Mouse (Mus musculus): ENCODE results near the gene Gpr83.
"Not testable (repeated sequence)": the region's sequence is repeated elsewhere in the genome, so short reads cannot be mapped to it uniquely, and the experiment has no call there.

Gpr83 gene

DNA sequence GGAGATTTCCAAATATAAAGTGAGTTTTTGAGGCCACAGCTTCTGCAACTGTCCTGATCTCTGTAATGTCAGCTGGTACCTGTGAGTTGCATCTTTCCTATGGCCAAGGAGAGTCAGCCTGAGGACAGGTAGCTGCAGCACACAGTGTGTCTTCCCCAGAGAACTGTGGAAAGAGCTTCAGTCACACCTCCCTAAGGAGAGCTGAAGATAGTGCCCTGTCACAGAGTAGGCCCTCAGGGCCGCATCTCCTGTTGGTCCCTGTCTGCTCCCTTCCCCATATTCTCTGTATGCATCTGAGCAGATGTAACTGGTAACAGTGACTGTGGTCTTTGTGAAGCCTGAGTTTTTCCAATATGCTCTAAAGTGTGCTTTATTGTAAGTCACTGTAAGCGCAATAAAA lies 10.4 kb downstream of the Gpr83 start:
- no peak for DNase-seq

GRCm38 (mm10) chr9:14870802-14871201 lies 10.8 kb downstream of the Gpr83 start:
- DNase-seq: no peak

GRCm38 (mm10) chr9:14871536-14871935 lies 11.5 kb downstream of the Gpr83 start:
- no peak for DNase-seq

GRCm38 (mm10) chr9:14872181-14872930 lies 12.3 kb downstream of the Gpr83 start:
- DNase-seq: no peak

- DNase-seq: no peak
These were observed 15.9 kb downstream of the Gpr83 start for GRCm38 (mm10) chr9:14875743-14876507.

DNA sequence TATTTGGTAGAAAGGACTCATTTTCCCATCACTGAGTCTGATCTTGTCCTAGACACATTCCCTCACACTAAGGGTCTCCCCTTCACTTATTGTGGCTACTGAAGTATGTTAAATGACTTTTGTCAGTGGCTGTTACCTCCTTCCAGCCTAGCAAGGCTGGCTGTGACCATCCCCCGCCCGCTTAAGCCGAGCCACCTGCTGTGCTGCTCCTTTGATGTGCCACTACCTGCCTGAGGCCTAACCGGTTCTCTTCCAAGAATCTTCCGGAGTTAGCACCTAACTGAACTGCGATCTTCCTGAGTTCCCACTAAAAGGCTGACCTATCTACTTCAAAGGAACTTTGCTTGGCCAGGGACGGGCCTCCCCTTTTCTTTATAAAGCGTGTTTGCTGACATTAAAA lies 16.6 kb downstream of the Gpr83 start:
- not testable (repeated sequence) for DNase-seq

- DNase-seq: no peak
These were observed 24.6 kb downstream of the Gpr83 start for GRCm38 (mm10) chr9:14884641-14885040.

DNA sequence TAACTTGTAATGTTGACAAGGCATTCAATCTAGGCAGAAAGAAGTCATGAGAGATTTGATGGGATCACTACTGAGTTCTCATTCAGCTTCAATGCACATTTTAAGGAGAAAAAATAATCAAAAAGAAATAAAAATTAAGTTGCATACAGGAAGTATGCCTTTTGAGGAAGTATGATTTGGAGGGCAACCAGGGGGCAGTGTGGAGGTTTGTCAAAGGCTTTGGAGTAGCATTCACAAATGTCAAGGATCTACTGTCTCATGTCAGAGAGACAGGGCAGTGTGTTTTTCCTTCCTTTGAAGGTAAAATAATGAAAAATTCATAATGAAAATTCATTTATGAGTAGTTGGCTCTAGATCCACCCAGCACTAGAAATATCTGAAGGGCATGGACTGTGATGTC lies 25.1 kb downstream of the Gpr83 start:
- no peak for DNase-seq

DNA sequence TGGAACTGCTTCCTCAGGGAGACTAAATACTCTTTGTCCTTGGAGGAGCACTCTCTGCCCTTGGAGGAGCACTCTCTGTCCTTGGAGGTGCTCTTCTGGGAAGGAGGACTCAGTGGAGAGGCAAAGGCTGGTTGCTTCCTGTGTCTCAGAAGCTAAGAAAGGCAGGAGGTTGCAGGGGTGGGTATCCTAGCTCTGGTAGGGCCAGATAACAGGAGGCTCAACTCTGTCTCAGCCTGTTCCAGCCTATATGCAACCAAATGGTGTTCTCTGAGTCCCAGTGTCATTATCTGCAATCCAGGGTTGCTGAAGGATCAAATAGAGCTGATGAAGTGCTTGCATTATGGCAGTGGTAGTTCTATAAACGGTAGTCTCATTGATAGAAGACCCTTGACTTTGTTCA lies 25.9 kb downstream of the Gpr83 start:
- no peak for DNase-seq

- no peak for DNase-seq
These were observed 27.9 kb downstream of the Gpr83 start for GRCm38 (mm10) chr9:14887787-14888382.

DNA sequence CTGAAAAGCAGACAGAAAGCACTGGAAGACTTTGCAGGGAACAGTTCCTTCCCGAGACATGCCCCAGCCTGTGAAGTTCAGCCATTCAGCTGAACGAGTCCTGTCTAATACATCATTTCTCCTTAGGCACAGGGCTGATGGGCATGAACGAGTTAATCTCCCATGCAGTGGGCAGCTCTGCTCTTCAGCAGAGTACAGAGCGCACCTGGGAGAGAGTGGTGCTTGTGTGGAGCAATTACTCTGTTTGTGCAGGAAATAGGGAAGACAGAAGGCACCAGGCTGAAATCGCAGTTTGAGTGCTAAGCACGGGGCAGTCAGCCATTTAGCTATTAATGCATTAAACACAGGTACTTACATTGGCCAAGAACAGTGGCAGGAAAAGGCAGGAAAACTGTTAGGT lies 28.7 kb downstream of the Gpr83 start:
- no peak for DNase-seq

- DNase-seq: no peak
These were observed 30.7 kb downstream of the Gpr83 start for GRCm38 (mm10) chr9:14890699-14891098.

DNA sequence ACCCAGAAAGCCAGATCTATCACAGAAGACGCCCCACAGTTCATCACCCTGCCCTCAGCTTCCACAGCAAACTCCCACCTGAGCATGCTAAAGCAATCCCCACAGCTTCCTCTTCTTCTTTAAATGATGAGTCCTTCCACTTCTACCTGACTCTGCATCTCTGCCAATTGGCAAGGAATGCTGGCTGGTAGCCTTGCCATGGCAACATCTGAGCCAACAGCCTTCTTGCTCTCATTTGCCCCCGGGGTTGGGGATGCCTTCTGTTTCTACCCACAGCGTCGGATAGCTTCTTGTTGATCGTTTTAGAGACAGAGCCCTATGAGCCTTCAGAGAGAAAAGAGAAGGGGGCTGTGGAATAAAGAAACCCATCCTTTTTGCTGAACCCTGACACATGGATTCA lies 31.9 kb downstream of the Gpr83 start:
- no peak for DNase-seq

DNA sequence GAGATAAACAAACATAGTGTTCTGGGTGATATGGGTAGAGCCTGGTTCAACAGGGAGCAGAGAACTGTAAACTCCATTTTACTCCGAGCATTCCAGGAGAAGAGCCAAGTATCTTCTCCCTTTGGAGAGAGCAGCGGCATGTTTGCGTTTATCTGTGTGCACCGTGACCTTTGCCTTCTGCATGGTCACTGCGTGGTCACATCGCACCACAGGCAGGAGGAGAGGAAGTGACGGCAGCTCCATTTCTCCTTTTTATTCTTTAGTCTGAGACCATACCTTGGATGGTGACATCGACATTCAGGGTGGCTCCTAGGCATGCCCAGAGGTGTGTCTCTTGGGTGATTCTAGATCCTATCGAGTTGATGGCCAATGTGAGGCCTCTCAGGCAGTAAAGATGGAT lies 33.4 kb downstream of the Gpr83 start:
- no peak for DNase-seq

GRCm38 (mm10) chr9:14894628-14895027 lies 34.6 kb downstream of the Gpr83 start:
- no peak for DNase-seq

DNA sequence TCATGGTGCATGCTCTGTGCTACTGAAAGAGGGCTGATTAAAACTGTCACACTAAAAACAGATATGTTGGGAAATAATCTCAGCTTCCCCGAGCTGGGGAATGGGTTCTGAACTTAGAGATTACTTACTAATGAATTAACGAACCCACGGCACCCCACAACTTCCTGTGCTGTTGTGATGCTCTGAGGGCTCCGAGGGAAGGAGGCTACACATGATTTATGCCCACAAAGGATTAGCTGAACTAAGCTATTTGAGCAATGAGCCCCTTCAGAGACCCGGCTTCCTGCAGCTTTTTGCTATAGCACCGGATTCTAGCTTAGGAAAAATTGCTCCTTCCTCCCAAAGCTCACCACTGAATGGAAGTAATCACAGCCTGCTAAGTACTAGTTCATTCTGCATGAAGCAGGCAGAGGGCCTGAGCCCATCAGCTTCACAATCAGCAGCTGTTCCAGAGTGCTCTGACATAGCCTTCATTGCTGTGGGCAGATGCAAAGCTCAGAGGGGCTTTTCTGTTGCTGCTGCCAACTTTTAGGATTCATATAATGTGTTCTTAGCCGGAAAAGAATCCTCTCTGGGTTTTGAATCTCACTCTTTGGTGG lies 35.3 kb downstream of the Gpr83 start:
- DNase-seq: no peak

DNA sequence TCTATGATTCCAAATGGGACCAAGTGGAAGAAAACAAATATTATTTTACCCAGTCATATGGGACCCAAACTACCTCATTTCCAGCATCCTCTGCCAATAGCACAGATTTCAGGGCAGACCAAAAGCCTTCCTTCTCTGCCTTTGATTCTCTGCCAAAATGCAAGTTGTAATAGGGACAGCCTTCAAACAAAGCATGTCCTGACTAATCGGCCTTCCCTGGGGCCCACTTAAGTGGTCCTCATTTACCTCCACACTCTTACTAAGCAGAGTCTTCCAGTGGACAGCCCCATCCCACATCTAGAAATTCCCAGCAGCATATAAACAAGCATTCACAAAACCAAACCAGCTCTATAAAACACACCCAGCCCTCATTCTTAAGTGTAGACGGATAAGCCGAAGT lies 37.1 kb downstream of the Gpr83 start:
- DNase-seq: no peak

DNA sequence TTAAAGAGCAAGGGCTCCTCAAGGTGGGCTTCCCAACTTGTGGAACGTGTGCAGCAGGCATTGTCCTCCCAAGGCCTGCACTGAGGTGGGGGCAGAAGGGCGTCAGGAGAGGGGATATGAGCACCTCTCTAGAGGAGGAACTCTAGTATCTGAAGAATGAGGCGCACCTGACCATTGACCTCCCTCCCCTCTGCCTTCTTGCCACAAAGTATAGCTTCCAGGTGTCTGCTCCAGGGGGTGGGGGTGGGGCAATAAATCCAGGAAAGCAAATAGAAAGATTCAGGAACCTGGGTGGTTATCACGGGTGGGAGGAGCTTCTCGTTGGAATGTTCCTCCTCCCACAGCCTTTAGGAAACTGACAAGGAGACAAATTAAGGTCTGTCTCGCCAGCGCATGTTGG lies 41.7 kb downstream of the Gpr83 start:
- DNase-seq: no peak

DNA sequence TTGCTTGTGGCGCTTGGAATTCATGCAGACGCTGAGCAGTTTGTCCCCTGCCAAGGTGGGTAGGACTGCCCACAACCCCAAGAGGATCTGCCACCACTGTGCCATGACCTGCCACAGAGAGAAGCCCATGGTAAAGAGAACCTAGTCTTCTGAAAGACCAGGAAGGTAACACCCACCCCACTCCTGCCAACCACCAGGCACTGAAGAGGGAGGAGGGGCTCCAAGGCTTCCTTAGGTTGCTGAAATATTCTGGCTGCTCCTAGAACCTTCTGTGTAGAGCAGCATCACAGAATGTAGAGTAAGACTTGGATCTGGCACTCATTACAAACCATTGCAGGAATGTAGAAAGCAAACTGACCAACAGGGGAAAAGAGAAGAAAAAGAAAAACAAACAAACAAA lies 42.4 kb downstream of the Gpr83 start:
- DNase-seq: no peak

GRCm38 (mm10) chr9:14903006-14903405 lies 43.0 kb downstream of the Gpr83 start:
- DNase-seq: no peak

- DNase-seq: no peak
These were observed 43.8 kb downstream of the Gpr83 start, which contains the start of gene Izumo1r for GRCm38 (mm10) chr9:14903581-14904378. TSS of gene Izumo1r (minus strand) at chr9:14903949.

GRCm38 (mm10) chr9:14904741-14905475 lies 44.9 kb downstream of the Gpr83 start:
- DNase-seq: no peak

All from liver (tissue).